ENCODE assay signal across 16 mouse cellular contexts in the genomic region with DNA sequence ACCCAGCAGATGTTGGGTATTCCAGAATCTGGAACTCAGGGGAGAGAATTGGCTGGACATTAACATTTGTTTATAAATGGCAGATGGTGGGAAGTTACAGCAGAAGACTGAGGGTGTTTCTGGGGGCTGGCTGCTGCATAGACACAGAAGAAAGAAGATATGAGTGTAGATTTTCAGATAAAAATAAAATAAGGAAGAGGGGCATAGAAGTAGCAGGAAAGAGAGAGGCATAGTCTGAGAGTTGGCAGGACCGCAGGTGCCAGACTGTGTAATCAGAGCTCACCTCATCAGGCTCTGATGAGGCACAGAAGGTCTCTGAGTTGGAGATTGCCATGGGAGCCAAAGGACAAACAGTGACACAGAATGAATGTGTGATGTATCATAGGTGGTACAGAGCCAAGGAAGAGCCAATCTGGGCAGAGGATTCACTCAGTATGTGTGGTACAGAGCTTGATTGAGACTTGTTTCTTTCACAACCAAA.
DNase-seq lines count a peak whose midpoint lies in the region; ATAC-seq lines count a peak whose summit lies in the region.
"Had no signal": no experiment of that assay in that cellular context is flagged by ENCODE, and none has a peak within 500 bp of the region (broad histone marks: within the 10 kb centered on the region; RNA-seq: fewer than 3 reads in every experiment).

No protein-coding gene starts in this region.

- H3K4me3 ChIP-seq in intestine, embryonic 16.5 days (ENCODE audit: low read length): no peak overlapping the region
- no peak overlapping the region for H3K4me3 ChIP-seq in heart, embryonic 12.5 days
- H3K4me3 ChIP-seq: gastrocnemius, adult 2 months; hindbrain, embryonic 10.5 days; liver, embryonic 12.5 days had no signal

- H3K36me3 ChIP-seq in intestine, embryonic 16.5 days (ENCODE audit: control insufficient read depth, insufficient read depth, low read length): no peaks in the 10 kb centered on the region
- no peaks in the 10 kb centered on the region for H3K36me3 ChIP-seq in heart, embryonic 12.5 days
- H3K36me3 ChIP-seq: hindbrain, embryonic 10.5 days; liver, embryonic 12.5 days had no signal

- no peaks in the 10 kb centered on the region for H3K4me1 ChIP-seq in intestine, embryonic 16.5 days (ENCODE audit: control insufficient read depth, insufficient read depth, low read length)
- no peaks in the 10 kb centered on the region for H3K4me1 ChIP-seq in heart, embryonic 12.5 days (replicated peaks)
- H3K4me1 ChIP-seq: hindbrain, embryonic 10.5 days; liver, embryonic 12.5 days had no signal

- H3K4me2 ChIP-seq in intestine, embryonic 16.5 days (ENCODE audit: low read depth, low read length): no peak overlapping the region
- H3K4me2 ChIP-seq in heart, embryonic 12.5 days: no peak overlapping the region
- H3K4me2 ChIP-seq: liver, embryonic 12.5 days; midbrain, embryonic 11.5 days had no signal

- ATAC-seq in intestine, embryonic 16.5 days: no peak
- no peak for ATAC-seq in heart, embryonic 12.5 days (ENCODE audit: insufficient number of reproducible peaks, low FRiP score)
- ATAC-seq: liver, embryonic 12.5 days had no signal

- H3K9me3 ChIP-seq in intestine, embryonic 16.5 days (ENCODE audit: control insufficient read depth, low read length): no peaks in the 10 kb centered on the region
- no peaks in the 10 kb centered on the region; the same call in 1 of the 2 replicates for H3K9me3 ChIP-seq in heart, embryonic 12.5 days (replicated peaks)
- H3K9me3 ChIP-seq: hindbrain, embryonic 10.5 days; liver, embryonic 12.5 days had no signal

- H3K27ac ChIP-seq in intestine, embryonic 16.5 days (ENCODE audit: low read length): no peak overlapping the region
- H3K27ac ChIP-seq in heart, embryonic 12.5 days (ENCODE audit: poor library complexity, severe bottlenecking): no peak overlapping the region
- H3K27ac ChIP-seq: gastrocnemius, adult 2 months; hindbrain, embryonic 10.5 days; liver, embryonic 12.5 days had no signal

- DNase-seq in cerebellum, postnatal 10 days: peak; percentile 83 to 84
- DNase-seq in cerebellum, postnatal 4 days (ENCODE audit: low spot score in 2 of 2): no peak
- DNase-seq in layer of hippocampus, adult 11-12 months (ENCODE audit: low spot score): peak; percentile 21
- DNase-seq in layer of hippocampus, postnatal 25 days (ENCODE audit: extremely low spot score in 1 of 2, low spot score in 1 of 2): no peak
- DNase-seq in layer of hippocampus, postnatal 10 days (ENCODE audit: low spot score in 2 of 2): peak; percentile 14 to 29
- DNase-seq in right cerebral cortex, postnatal 25 days: peak; percentile 38
- DNase-seq: adrenal gland, postnatal 36 days; gastrocnemius, adult 2 months; kidney, adult 18-20 months; kidney, postnatal 4 days; lung, postnatal 14 days had no signal

- WGBS in intestine, embryonic 16.5 days: 100% methylated on average over 1 of the region's 1 CpGs
- 90% methylated on average over 1 of the region's 1 CpGs for WGBS in heart, embryonic 12.5 days

- H3K9ac ChIP-seq in intestine, embryonic 16.5 days (ENCODE audit: low read depth, low read length): no peak overlapping the region
- H3K9ac ChIP-seq in heart, embryonic 12.5 days: no peak overlapping the region
- H3K9ac ChIP-seq: liver, embryonic 12.5 days had no signal

- H3K27me3 ChIP-seq in intestine, embryonic 16.5 days (replicated peaks; ENCODE audit: control insufficient read depth, insufficient read depth, low read length): no peaks in the 10 kb centered on the region
- no peaks in the 10 kb centered on the region for H3K27me3 ChIP-seq in heart, embryonic 12.5 days (replicated peaks)
- H3K27me3 ChIP-seq: liver, embryonic 12.5 days had no signal

Comparison
In these comparisons a context has a peak if more than half of its experiments do, and no peak if none do; other contexts are left out.
1. DNase-seq: peak in cerebellum, postnatal 10 days (2 of 2), layer of hippocampus, adult 11-12 months (single experiment), layer of hippocampus, postnatal 10 days (2 of 2) and right cerebral cortex, postnatal 25 days (single experiment); none in cerebellum, postnatal 4 days (0 of 2) and layer of hippocampus, postnatal 25 days (0 of 2).